Mouse (Mus musculus): ENCODE results near the gene Golt1b.

DNA sequence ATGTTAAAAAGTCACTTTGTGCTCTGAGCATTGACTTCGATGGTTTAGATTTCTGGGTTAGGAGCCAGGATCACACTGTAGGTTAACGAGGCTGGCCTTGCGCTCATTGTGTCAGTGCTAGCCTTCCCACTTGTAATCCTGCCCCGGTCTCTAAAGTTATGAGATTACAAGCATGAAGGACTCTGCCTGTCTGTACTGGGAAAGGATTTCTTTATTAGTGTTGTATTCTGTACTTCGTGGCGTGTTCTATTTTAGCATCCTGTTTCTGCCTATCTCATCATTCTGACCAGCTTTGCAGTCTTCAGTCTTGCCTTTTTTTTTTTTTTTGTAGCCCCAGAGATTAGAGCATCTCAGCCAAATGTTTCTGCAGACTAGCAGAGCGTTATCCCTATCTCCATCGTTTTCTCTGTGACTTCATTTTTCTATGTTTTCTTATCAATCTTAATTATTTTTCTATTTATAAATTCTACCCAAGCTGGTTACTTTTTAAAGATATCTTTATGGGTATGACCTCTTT lies 792 bp downstream of the Golt1b start:
- TF ChIP-seq GATA1 (IDR thresholded peaks at IDR 0.05; ENCODE audit: borderline replicate concordance, low read length) (no peak), FLI1 (IDR thresholded peaks at IDR 0.05; ENCODE audit: low read length) (no peak)

Measured in megakaryocyte, embryonic 14.5 days (primary cell).